Mouse (Mus musculus) hindbrain, embryonic 12.5 days (tissue): ENCODE data around the gene St3gal6. TPM values are rescaled to one million over a fixed set of nuclear protein-coding genes. Genes with fewer than 3 reads are reported as not detected.

Source experiments
- ATAC-seq: fragments of 200-750 bp; cut with Nextera tagmentation; 2 replicates; pipeline ENCODE4 v1.8.0; 2017; ENCODE audit warnings: moderate TSS enrichment; ENCODE audit not compliant: low FRiP score
- H3K27ac ChIP-seq: fragments of 300-500 bp; sonication (generic); 2 replicates; pipeline ENCODE4 v1.5.1; 2016; ENCODE audit warnings: mild to moderate bottlenecking
- H3K27me3 ChIP-seq: fragments of 300-500 bp; sonication (generic); 2 replicates; pipeline ENCODE4 v1.6.1; 2016; ENCODE audit warnings: mild to moderate bottlenecking
- H3K36me3 ChIP-seq: fragments of 300-500 bp; sonication (generic); 2 replicates; pipeline ENCODE4 v1.6.1; 2016; ENCODE audit warnings: mild to moderate bottlenecking
- H3K4me1 ChIP-seq: fragments of 300-500 bp; sonication (generic); 2 replicates; pipeline ENCODE4 v1.6.1; 2016
- H3K4me2 ChIP-seq: fragments of 300-500 bp; sonication (generic); replicated peaks from 2 replicates; pipeline ENCODE4 v1.6.1; 2016; ENCODE audit warnings: mild to moderate bottlenecking
- H3K4me3 ChIP-seq: fragments of 300-500 bp; sonication (generic); 2 replicates; pipeline ENCODE4 v1.5.1; 2016; ENCODE audit warnings: mild to moderate bottlenecking
- H3K9ac ChIP-seq: fragments of 300-500 bp; sonication (generic); 2 replicates; pipeline ENCODE4 v1.6.1; 2016; ENCODE audit warnings: mild to moderate bottlenecking, moderate library complexity
- H3K9me3 ChIP-seq: fragments of 300-500 bp; sonication (generic); replicated peaks from 2 replicates; pipeline ENCODE4 v1.6.1; 2016; ENCODE audit warnings: mild to moderate bottlenecking
- WGBS: fragments of 180-500 bp; shearing (Covaris S2); methylation state at CpG from one replicate; pipeline ENCODE4 v1.1.7; 2016; 5-methylcytosine and 5-hydroxymethylcytosine counted together
- polyA plus RNA-seq: library from polyadenylated mRNA; unstranded; fragments of >200 nt; fragmentation: Nextera tagmentation; extraction: Ambion mirVana; gene quantifications from 2 replicates; pipeline ENCODE4 v1.2.1, GENCODE M21; 2016

Gene St3gal6
- 10.1 and 10.5 TPM in 2 replicates for polyA plus RNA-seq

- Histone ChIP-seq H3K4me1 (no peaks in the 10 kb centered on the region; the same call in none of the 2 replicates), H3K36me3 (no peaks in the 10 kb centered on the region), H3K9ac (peak within 1 kb of the TSS; percentile 84), H3K4me2 (peak within 1 kb of the TSS; percentile 96), H3K27ac (peak within 1 kb of the TSS; percentile 67), H3K9me3 (peaks cover 8% of the 10 kb centered on the region), H3K4me3 (peak within 1 kb of the TSS; percentile 71), H3K27me3 (peaks cover 9% of the 10 kb centered on the region; the same call in 1 of the 2 replicates)
- 89% methylated on average over 12 of the region's 12 CpGs for WGBS
- ATAC-seq, result no peak
Measured at GRCm38 (mm10) chr16:58523972-58524850, at the start of gene St3gal6. St3gal6 (minus strand) TSS chr16:58524243.

- Histone ChIP-seq H3K4me1 (no peaks in the 10 kb centered on the region), H3K4me2 (no peak overlapping the region), H3K9me3 (no peaks in the 10 kb centered on the region), H3K36me3 (no peaks in the 10 kb centered on the region), H3K27me3 (no peaks in the 10 kb centered on the region), H3K4me3 (no peak overlapping the region), H3K9ac (no peak overlapping the region), H3K27ac (no peak overlapping the region)
- no peak for ATAC-seq
Measured at GRCm38 (mm10) chr16:58570694-58571264, 46.7 kb upstream of the St3gal6 start.

- Histone ChIP-seq H3K36me3 (no peaks in the 10 kb centered on the region), H3K4me3 (no peak overlapping the region), H3K9me3 (no peaks in the 10 kb centered on the region), H3K27me3 (no peaks in the 10 kb centered on the region), H3K4me2 (no peak overlapping the region), H3K27ac (no peak overlapping the region), H3K4me1 (no peaks in the 10 kb centered on the region), H3K9ac (no peak overlapping the region)
- no peak for ATAC-seq
- WGBS, result 82% methylated on average over 2 of the region's 2 CpGs
Measured at GRCm38 (mm10) chr16:58561196-58561595, 37.2 kb upstream of the St3gal6 start.

- H3K36me3 ChIP-seq, result no peaks in the 10 kb centered on the region
- H3K27ac ChIP-seq, result no peak overlapping the region
- no peak overlapping the region for H3K9ac ChIP-seq
- no peak for ATAC-seq
- H3K4me1 ChIP-seq, result no peaks in the 10 kb centered on the region
- no peak overlapping the region for H3K4me2 ChIP-seq
- no peaks in the 10 kb centered on the region for H3K27me3 ChIP-seq
- WGBS, result 81% methylated on average over 4 of the region's 4 CpGs
- no peaks in the 10 kb centered on the region for H3K9me3 ChIP-seq
- no peak overlapping the region for H3K4me3 ChIP-seq
Measured at GRCm38 (mm10) chr16:58556067-58556830, 32.2 kb upstream of the St3gal6 start.

DNA sequence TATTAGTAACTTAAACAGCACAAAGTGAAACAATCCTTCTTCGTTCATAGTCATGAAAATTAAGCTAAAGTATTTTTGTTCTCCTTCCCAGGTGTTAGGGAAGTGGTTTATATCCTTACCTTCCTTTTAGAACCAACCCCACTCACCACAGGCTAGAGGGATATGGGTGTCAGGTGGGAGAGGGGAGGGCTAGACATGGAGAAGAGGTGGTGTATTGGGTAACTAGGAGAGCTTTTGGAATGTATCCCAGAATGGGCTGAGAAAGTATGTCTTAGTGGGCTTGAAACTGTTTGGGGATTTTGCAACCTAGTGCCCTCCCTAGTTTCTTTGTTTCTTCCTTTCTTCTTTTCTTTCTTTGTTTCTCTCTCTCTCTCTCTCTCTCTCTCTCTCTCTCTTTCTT is 30.6 kb upstream of the St3gal6 start:
- WGBS, result 66% methylated on average over 1 of the region's 1 CpGs
- no peaks in the 10 kb centered on the region for H3K36me3 ChIP-seq
- no peak overlapping the region for H3K4me3 ChIP-seq
- no peaks in the 10 kb centered on the region for H3K4me1 ChIP-seq
- H3K27ac ChIP-seq, result no peak overlapping the region
- no peaks in the 10 kb centered on the region for H3K27me3 ChIP-seq
- no peak overlapping the region for H3K4me2 ChIP-seq
- H3K9ac ChIP-seq, result no peak overlapping the region
- no peak for ATAC-seq
- H3K9me3 ChIP-seq, result no peaks in the 10 kb centered on the region

GRCm38 (mm10) chr16:58548042-58548441 is 24.0 kb upstream of the St3gal6 start:
- Histone ChIP-seq H3K4me3 (no peak overlapping the region), H3K27me3 (no peaks in the 10 kb centered on the region), H3K4me2 (no peak overlapping the region), H3K4me1 (no peaks in the 10 kb centered on the region), H3K9me3 (no peaks in the 10 kb centered on the region), H3K27ac (no peak overlapping the region), H3K36me3 (no peaks in the 10 kb centered on the region), H3K9ac (no peak overlapping the region)
- no peak for ATAC-seq
- WGBS, result 76% methylated on average over 2 of the region's 2 CpGs

GRCm38 (mm10) chr16:58546128-58546527 is 22.1 kb upstream of the St3gal6 start:
- H3K4me2 ChIP-seq, result no peak overlapping the region
- no peak overlapping the region for H3K4me3 ChIP-seq
- no peak for ATAC-seq
- H3K27me3 ChIP-seq, result no peaks in the 10 kb centered on the region
- H3K27ac ChIP-seq, result no peak overlapping the region
- H3K36me3 ChIP-seq, result no peaks in the 10 kb centered on the region
- no peaks in the 10 kb centered on the region for H3K4me1 ChIP-seq
- 59% methylated on average over 1 of the region's 1 CpGs for WGBS
- H3K9me3 ChIP-seq, result no peaks in the 10 kb centered on the region
- H3K9ac ChIP-seq, result no peak overlapping the region

DNA sequence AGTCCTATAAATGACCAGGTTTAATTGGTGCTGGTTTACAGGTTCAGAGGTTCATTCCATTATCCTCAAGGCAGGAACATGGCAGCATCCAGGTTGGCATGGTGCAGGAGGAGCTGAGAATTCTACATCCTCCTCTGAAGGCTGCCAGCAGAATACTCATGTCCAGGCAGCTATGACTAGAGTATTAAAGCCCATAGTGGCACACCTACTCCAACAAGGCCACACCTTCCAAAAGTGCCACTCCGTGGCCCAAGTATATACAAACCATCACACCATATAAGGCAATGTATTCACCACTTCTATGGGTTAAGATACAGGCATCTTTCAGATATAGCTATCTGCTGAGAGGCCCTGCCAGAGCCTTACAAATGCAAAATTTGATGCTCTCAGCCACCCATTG is 15.4 kb upstream of the St3gal6 start:
- Histone ChIP-seq H3K27ac (no peak overlapping the region), H3K27me3 (no peaks in the 10 kb centered on the region), H3K4me1 (no peaks in the 10 kb centered on the region), H3K4me2 (no peak overlapping the region), H3K9me3 (no peaks in the 10 kb centered on the region), H3K9ac (no peak overlapping the region), H3K36me3 (no peaks in the 10 kb centered on the region), H3K4me3 (no peak overlapping the region)
- no peak for ATAC-seq
- WGBS, result 100% methylated on average over 1 of the region's 1 CpGs

- Histone ChIP-seq H3K4me2 (no peak overlapping the region), H3K27me3 (no peaks in the 10 kb centered on the region), H3K9ac (no peak overlapping the region), H3K27ac (no peak overlapping the region), H3K4me3 (no peak overlapping the region), H3K9me3 (no peaks in the 10 kb centered on the region), H3K4me1 (no peaks in the 10 kb centered on the region), H3K36me3 (no peaks in the 10 kb centered on the region)
- no peak for ATAC-seq
- WGBS, result 50% methylated on average over 2 of the region's 2 CpGs
Measured at GRCm38 (mm10) chr16:58539011-58539410, 15.0 kb upstream of the St3gal6 start.

- ATAC-seq, result no peak
- Histone ChIP-seq H3K36me3 (no peaks in the 10 kb centered on the region), H3K27me3 (no peaks in the 10 kb centered on the region), H3K27ac (no peak overlapping the region), H3K4me3 (no peak overlapping the region), H3K9me3 (no peaks in the 10 kb centered on the region), H3K9ac (no peak overlapping the region), H3K4me1 (0 out of 2 replicates have a peak, but pooled peaks cover 3% of the 10 kb centered on the region), H3K4me2 (no peak overlapping the region)
- 83% methylated on average over 2 of the region's 2 CpGs for WGBS
Measured at GRCm38 (mm10) chr16:58536076-58536475, 12.0 kb upstream of the St3gal6 start.

GRCm38 (mm10) chr16:58535236-58535635 is 11.2 kb upstream of the St3gal6 start:
- no peak overlapping the region for H3K9ac ChIP-seq
- no peak overlapping the region for H3K27ac ChIP-seq
- no peak for ATAC-seq
- no peak overlapping the region for H3K4me3 ChIP-seq
- no peaks in the 10 kb centered on the region for H3K36me3 ChIP-seq
- no peak overlapping the region for H3K4me2 ChIP-seq
- WGBS, result 61% methylated on average over 5 of the region's 5 CpGs
- H3K4me1 ChIP-seq, result 0 out of 2 replicates have a peak, but pooled peaks cover 3% of the 10 kb centered on the region
- H3K9me3 ChIP-seq, result no peaks in the 10 kb centered on the region
- no peaks in the 10 kb centered on the region for H3K27me3 ChIP-seq
